Mouse (Mus musculus) neural tube, postnatal 0 days (tissue): ENCODE measurements around the gene Tex33. TPM values are rescaled to one million over a fixed set of nuclear protein-coding genes. Genes with fewer than 3 reads are reported as not detected.

Experiments used
- microRNA-seq: library from miRNA; unstranded; fragments of <30 nt; microRNA quantifications from one replicate; pipeline ENCODE4, GENCODE M21; 2016
- polyA plus RNA-seq: library from polyadenylated mRNA; unstranded; fragments of >200 nt; fragmentation: Nextera tagmentation; extraction: Ambion mirVana; gene quantifications from 2 replicates; pipeline ENCODE4 v1.2.1, GENCODE M21; 2015

Tex33 gene
- 0.28 TPM in 1 of 2 replicates, not detected in the other for polyA plus RNA-seq

GRCm38 (mm10) chr15:78395478-78395962, at the start of gene Tex33:
Tex33 (minus strand) TSS chr15:78395912.

GRCm38 (mm10) chr15:78428391-78429138, 32.9 kb upstream of the Tex33 start, which contains the start of gene Kctd17:
Kctd17 (plus strand) TSS chr15:78428564.

GRCm38 (mm10) chr15:78406293-78406934, 10.7 kb upstream of the Tex33 start, which contains the start of gene Mpst:
Mpst (plus strand) TSS chr15:78406416.

GRCm38 (mm10) chr15:78405517-78406211, 10.0 kb upstream of the Tex33 start, which contains the start of gene Tst:
Tst (minus strand) TSS chr15:78405907.

Small RNAs within 50 kb of the gene (microRNA-seq; reads per million reads assigned to microRNA genes)
- gene Mir7676-2 = not detected

Other genes starting within 250 kb of the Tex33 start
- gene Ift27, start 221.8 kb downstream of the Tex33 start, polyA plus RNA-seq = 111 and 113 TPM in 2 replicates
- 3.6 and 8.3 TPM in 2 replicates for gene Pvalb, start 189.5 kb downstream of the Tex33 start, polyA plus RNA-seq
- gene Ncf4, start 151.1 kb downstream of the Tex33 start, polyA plus RNA-seq = 1.8 and 2.5 TPM in 2 replicates
- gene Csf2rb2, start 90.2 kb downstream of the Tex33 start, polyA plus RNA-seq = 0.13 and 0.24 TPM in 2 replicates
- 0.58 and 0.85 TPM in 2 replicates for gene Csf2rb, start 70.2 kb downstream of the Tex33 start, polyA plus RNA-seq
- 57.6 and 60.3 TPM in 2 replicates for gene Tst, start 10.0 kb upstream of the Tex33 start, polyA plus RNA-seq
- 3.2 and 3.9 TPM in 2 replicates for gene Mpst, start 10.5 kb upstream of the Tex33 start, polyA plus RNA-seq
- 141 and 183 TPM in 2 replicates for gene Kctd17, start 32.7 kb upstream of the Tex33 start, polyA plus RNA-seq
- 0.36 and 0.95 TPM in 2 replicates for gene Tmprss6, start 72.7 kb upstream of the Tex33 start, polyA plus RNA-seq
- 0.14 and 0.46 TPM in 2 replicates for gene Il2rb, start 99.4 kb upstream of the Tex33 start, polyA plus RNA-seq
- gene C1qtnf6, start 135.5 kb upstream of the Tex33 start, polyA plus RNA-seq = 10.6 and 11.2 TPM in 2 replicates
- gene Sstr3, start 148.8 kb upstream of the Tex33 start, polyA plus RNA-seq = 0.53 and 0.59 TPM in 2 replicates
- gene Rac2, start 176.9 kb upstream of the Tex33 start, polyA plus RNA-seq = 8.4 and 12.3 TPM in 2 replicates
- gene Cyth4, start 201.1 kb upstream of the Tex33 start, polyA plus RNA-seq = 9.4 and 9.8 TPM in 2 replicates